Mouse (Mus musculus) myocyte (in vitro differentiated cells): ENCODE data around the gene 0610012G03Rik.

Experiments
- E2F4 ChIP-seq: IDR thresholded peaks from one replicate; pipeline ENCODE4 v1.6.1; 2011; ENCODE audit warnings: mild to moderate bottlenecking, control low read depth, moderate library complexity; ENCODE audit not compliant: insufficient read depth
- MAX ChIP-seq: IDR thresholded peaks from one replicate; pipeline ENCODE4 v1.6.1; 2011; ENCODE audit warnings: low read depth, mild to moderate bottlenecking, control low read depth
- POLR2A ChIP-seq: IDR thresholded peaks from one replicate; pipeline ENCODE4 v1.6.1; 2011; ENCODE audit warnings: low read depth, mild to moderate bottlenecking, control low read depth, moderate library complexity; ENCODE audit not compliant: insufficient read length
- USF1 ChIP-seq: IDR thresholded peaks from one replicate; pipeline ENCODE4 v1.6.1; 2011; ENCODE audit warnings: low read depth, mild to moderate bottlenecking, control low read depth, moderate library complexity

DNA sequence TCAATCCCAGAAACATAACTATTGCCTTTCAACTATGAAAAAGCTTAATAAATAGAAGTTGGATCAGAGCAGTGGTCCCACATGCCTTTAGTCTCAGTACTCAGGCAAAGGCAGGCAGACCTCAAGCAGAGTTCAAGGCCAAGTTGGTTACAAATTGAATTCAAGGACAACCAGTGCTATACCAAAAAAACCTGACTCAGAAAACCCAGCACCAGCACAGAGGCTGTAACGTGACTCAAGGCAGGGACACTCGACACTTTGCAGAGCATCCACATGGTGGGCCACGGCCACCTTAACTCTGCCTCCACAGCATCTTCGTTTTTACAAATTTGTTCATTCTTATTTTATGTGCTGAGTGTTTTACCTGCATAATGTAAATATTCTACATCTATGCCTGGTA is 27.0 kb upstream of the 0610012G03Rik start:
- TF ChIP-seq USF1 (no peak), POLR2A (no peak), MAX (no peak), E2F4 (no peak)
